Mouse (Mus musculus) cerebellum, postnatal 36 days (tissue): ENCODE measurements around the gene Tm4sf4.

ENCODE experiments used
- DNase-seq, 2 experiments: peaks; one replicate each; pipeline ENCODE4 v3.0.0; 2021 to 2022; ENCODE audit warnings: mixed read lengths in 2 of 2

The Tm4sf4 gene

DNA sequence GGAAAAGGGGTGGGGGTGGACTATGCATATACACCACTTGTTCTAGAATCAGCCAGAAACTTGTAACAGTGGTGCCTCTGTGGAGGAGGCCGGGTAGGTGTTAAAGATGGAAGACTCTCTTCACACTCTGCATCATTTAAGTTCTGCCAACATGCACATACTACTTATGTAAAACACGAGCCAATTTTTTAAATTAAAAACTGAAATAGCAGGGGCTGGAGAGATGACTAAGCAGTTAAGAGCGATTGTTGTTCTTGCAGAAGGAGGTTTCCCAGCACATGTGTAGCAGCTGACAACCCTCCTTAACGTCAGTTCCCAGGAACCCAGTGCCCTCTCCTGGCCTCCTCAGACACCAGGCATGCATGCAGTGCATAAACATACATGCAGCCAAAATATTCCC is 55.5 kb downstream of the Tm4sf4 start:
- DNase-seq = no peak

DNA sequence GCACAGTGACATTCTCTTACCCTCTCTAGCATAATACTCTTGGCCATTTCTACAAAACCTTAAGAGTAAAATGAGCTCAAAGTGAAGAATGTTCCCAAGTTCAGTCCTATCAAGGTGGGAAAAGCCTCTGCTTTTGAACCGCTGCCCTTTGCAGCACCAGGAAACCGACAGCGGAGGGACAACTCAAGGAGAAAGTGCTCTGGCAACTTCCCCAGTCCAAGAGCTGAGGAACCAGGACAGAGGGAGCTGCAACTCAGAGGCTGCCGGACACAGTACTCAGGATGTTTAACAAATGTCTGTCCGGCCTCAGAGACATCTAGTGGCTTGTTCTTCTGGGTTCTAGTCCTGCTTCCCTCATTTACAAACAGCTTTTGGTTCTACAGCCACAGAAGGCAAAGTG is 56.9 kb downstream of the Tm4sf4 start:
- DNase-seq = no peak

DNA sequence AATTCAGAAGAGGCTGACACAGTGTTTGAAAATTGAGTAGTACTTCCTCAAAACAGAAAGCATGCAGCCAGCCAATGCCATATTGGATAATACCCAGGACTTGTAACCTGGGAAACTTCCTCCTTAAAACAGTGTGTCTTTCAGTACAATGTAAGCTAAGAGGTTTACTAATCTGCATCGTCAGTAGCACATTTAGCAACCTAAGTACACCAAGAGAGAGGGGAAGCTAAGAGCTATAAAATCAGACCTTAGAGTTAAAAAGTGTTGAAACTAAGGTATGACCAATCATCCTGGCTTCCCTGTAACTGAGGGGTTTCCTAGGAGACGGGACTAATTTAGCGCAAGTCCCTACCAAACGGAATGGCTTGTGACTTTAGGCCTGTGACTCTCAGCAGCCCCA is 61.0 kb downstream of the Tm4sf4 start:
- no peak for DNase-seq

DNA sequence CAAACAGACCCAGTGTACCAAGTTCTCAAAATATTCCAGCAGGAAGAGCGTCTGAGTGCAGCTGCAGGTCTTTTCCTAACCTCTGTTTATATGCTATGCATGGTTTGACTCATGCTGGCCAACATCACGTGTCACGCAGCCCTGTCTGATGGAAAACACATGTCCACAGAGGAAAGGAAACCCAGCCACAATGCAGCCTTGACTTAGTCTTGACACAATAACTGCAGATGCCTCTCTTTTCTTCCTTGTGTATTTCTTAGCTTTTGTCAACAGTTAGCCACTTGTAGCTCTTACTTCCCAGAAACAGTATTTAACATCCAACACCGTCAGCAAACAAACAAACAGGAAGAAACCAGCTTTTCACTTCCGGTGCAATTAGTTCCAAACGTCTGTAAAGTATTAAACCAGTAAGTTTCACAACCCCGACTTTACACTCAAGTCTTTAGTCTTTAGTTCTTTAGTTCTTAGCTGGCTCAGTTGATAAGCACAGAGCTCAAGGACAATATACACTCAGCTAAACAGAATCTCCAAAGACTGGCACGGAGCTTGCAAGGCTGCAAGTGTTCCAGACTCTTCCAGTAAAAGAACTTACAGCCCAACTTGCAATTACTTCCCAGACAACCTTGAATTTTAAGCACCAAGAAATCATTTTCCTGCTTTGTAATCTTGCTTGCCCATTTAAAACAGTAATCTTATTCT is 62.5 kb downstream of the Tm4sf4 start:
- no peak for DNase-seq
